Mouse (Mus musculus) cerebellum, adult (tissue): ENCODE data around the gene Fam206a.

Source experiments
- ATAC-seq: cut with Nextera tagmentation; 2 replicates; pipeline ENCODE4 v1.9.2; 2017; ENCODE audit warnings: mild to moderate bottlenecking, moderate library complexity, mixed read lengths; ENCODE audit not compliant: insufficient number of reproducible peaks, low FRiP score, low TSS enrichment

Gene Fam206a

DNA sequence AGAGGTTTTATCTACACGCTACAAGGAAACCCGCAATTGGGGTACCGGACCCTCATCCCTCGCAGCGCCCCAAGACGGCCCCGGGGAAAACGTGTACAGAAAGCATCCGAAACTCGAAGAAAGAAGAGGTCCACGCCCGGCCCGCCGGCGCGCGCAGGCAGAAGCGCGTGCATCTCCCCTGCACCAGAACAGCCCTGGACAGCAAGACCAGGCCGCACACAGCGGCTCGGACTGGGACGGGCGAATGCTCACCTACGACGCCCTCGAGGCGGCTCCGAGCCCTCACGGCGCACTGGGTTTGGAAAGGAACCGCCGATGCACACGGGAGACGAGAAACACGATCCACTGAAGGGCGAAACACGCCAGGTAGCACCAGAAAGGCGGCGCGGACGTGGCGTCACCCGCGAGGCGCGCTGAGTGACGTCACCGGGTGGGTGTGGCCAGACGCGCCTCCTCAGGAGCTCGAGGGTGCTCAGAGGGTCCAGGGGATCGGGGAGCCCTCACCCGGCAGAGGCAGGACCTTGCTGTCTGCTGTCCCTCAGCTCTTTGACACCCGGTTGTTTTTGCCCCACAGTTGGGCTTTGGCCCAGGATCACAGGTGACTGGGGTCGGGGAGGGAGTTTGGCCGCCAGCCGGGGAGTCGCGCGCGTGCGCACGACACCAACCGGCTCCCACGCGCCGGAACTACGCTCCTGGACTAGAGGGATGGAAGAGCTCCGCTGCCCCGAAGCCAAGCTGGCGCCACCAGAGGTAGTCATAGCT is at the start of gene Fam206a, which contains the start of gene Elp1:
Fam206a (plus strand) TSS at position 439 of the 762 bp plus-strand sequence.
Elp1 (minus strand) TSS at position 425 of the 762 bp plus-strand sequence.
- peak; percentile 91 for ATAC-seq

GRCm38 (mm10) chr4:56756021-56756420 is 46.1 kb upstream of the Fam206a start:
- no peak for ATAC-seq

DNA sequence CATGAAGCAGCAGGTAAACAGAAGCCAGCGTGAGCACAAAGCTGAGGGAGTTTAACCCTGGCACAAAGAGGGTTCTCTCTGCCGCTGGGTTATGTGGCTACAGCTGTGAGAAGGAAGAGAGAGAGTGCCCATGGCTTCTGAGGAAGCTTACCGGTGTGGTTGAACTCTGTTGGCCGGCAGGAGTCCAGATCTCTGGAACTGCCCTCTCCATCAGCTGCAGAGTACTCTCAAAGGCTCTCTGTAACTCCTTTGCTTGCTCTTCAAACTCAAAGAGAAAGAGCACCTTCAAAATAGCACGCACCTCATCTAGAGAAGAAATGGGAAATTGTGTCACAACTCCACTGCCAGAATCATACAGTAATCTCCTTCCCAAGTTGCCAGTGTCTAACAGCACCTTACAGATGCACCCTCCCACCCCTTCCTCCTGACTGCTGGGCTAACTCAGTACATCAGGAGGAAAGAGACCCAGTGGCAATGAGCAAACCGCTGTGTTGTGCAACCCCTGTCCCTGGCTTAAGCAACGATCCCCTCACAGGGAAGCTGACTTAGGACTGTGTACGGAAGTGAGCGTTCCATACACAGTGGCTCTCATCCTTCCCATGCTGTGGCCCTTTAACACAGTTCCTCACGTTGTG is 45.1 kb upstream of the Fam206a start:
- ATAC-seq: no peak

DNA sequence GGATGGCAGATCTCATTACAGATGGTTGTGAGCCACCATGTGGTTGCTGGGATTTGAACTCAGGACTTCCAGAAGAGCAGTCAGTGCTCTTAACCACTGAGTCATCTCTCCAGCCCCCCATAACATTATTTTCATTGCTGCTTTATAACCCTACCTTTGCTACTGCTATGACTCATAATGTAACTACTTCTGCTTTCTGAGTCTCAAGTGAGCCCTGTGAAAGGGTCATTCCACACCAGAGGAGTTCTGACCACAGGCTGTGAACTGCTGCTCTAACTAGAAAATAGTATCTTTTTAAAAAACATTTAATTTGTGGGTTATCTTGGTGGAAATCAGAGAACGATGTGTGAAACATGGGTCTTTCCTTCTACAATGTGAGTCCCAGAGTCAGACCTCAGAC is 44.5 kb upstream of the Fam206a start:
- no peak for ATAC-seq

DNA sequence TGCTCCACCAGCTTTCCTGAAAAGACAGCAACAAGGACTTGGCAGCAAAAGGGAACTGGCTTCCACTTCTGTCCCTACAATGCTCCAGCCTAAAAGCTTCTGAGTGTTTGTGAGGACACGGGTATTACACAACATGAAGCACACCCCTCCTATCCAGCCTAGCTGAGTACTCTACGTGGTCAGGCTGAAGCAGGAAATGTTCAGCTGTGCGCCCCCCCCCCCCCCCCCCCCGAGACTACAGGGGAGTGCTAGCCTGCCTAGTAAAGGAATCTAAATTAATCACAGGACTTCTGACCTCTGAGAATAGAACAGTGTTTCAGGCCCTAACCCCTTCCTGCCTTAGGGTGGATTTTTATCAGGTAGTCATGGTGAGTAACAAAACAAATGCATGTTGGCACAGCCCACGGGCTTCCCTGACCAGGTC is 34.3 kb upstream of the Fam206a start:
- no peak for ATAC-seq

- ATAC-seq: no peak
Measured at GRCm38 (mm10) chr4:56768913-56769312, 33.2 kb upstream of the Fam206a start.

DNA sequence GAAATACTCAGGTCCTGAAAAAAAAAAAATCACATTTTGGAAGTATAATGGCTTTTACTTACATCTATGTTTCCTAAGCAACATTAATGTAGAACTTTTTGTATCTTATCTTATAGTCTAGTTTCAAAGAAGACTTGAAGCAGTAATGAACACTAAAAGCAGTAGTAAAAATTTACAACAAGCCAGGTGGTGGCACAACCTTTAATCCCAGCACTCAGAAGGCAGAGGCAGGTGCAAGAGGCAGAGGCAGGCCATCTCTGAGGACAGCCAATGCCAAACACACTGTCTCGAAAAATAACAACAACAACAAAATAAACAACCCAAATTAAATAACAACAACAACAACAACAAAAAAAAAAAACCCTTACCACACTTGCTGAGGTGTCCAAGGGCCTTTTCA is 31.1 kb upstream of the Fam206a start:
- ATAC-seq: no peak

- ATAC-seq: no peak
Measured at GRCm38 (mm10) chr4:56791373-56791772, 10.8 kb upstream of the Fam206a start.

GRCm38 (mm10) chr4:56802669-56803150 is 565 bp downstream of the Fam206a start:
- no peak for ATAC-seq

- ATAC-seq: no peak
Measured at GRCm38 (mm10) chr4:56809050-56809449, 6.9 kb downstream of the Fam206a start.

GRCm38 (mm10) chr4:56811642-56812041 is 9.5 kb downstream of the Fam206a start:
- ATAC-seq: no peak

DNA sequence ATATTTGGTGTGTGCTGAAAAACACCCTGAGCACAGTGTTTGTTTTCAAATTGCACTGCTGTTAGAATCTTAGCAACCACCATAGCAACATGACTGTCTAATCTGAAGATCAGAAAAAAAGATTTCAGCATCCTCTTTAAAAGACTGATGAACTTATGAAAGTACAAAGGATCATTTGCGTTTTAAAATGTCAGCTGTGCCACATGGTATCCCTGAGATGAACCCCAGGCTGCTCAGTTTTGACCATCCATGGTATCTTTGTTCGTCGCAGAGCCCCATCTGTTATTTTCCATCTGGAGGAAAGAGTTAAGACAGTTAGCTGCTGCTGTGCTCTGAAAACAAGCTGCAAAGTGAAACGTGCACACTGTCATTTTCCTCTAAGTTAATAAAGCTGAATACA is 10.0 kb downstream of the Fam206a start:
- ATAC-seq: no peak

DNA sequence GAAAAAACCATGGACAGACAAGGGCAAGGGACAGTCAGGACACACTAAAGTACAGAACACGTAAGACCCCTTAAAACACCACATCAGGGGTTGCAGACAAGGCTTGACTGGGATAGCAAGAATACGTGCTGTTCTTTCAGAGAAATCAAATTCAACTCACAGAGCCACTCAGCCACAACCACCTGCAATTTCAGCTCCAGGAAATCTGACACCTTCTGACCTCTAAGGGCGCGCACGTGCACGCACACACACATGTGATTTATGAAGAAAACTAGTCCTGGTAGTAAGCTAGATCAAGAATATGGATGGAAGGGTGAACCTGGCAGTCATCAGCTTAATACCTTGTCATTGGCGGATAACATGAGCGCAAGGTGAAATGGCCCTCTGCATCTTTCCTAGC is 13.0 kb downstream of the Fam206a start:
- no peak for ATAC-seq

DNA sequence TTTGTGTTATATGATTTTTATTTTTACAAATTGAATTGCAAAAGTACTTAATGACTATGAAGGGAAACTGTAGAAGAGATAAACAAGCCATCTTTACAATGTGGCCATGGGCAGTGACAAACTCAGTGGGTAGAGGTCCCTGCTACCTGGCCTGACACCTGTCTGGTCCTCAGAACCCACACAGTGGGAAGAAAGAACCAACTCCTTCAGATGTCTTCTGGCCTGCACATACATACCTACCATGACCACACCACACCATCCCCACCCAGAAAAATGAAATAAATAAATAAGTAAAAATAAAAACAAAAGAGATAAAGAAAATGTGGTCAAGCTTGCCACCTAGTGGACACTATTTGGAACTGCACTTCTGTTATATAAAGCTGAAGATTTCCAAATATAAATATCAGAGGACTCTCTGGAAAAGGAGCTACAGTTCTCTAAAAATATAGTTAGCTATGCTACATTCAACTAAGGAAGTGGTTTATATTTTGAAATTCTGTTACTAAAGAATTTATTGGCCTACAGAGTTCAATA is 17.9 kb downstream of the Fam206a start:
- peak; percentile 62; the same call in 1 of the 2 replicates for ATAC-seq

- ATAC-seq: no peak
Measured at GRCm38 (mm10) chr4:56824231-56824630, 22.1 kb downstream of the Fam206a start.

DNA sequence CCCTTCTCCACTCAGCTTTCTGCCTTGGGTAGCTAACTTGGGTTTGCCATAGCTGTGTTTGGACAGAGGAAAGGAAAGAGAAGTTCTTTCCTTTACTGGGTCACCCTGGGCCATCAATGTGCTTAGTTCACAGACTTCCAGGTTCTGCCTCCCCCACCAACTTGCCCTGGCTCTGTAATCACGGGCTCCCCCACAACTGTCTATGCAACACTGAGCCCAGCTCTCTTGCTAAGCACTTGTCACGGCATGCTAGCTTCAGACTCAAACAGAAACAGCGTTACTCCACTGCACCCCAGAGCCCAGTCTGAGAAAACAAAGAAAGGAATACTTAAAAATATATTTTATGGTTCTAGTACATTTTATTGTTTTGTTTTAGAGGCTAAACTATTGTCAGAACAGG is 26.8 kb downstream of the Fam206a start:
- ATAC-seq: no peak

DNA sequence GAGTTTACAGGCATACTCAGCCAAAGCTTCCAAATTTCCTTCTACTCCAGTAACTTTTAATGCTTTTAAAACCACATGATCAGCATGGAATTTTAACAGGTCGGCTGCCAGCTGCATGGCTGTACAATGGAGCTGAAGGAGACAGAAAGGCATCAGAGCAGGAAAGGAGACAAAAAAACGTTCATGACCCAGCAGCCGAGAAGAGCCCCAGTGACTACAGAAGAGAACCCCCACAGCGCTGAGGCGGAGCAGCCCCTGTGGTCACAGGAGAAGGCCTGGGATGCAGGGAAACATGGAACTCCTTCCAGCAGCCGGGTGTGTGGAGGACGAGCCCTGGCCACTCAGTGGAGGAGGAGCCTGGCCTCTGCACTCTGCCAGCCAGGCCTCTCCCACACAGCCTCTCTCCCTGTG is 27.4 kb downstream of the Fam206a start:
- peak; percentile 40; the same call in 1 of the 2 replicates for ATAC-seq

DNA sequence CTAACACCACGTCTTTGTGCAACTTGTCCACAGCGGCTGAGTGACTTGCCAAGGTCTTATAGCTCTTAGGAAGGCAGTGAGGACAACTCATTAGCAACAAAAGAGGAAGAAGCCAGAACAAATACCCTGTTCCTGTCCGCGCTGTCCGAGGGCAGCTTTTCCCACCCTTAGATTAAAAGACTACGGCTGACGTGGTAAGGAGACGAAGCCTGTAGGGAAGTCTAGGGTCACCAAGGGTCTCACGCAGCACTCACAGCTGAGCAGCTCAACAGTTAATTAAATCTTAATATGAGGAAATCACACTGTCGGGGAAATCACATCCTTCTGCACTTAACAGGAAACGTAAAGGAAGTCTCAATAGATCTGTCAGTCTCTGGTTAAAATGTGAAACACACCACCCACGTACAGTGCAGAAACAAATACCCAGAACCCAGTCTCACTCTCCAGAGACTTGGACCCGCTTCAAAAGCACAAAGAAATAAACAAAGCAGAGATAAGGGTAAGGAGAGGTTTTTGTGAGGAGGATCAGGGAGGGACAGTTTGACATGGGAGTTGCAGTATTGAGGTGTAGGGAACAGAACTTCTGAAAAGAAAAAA is 29.0 kb downstream of the Fam206a start:
- ATAC-seq: no peak

DNA sequence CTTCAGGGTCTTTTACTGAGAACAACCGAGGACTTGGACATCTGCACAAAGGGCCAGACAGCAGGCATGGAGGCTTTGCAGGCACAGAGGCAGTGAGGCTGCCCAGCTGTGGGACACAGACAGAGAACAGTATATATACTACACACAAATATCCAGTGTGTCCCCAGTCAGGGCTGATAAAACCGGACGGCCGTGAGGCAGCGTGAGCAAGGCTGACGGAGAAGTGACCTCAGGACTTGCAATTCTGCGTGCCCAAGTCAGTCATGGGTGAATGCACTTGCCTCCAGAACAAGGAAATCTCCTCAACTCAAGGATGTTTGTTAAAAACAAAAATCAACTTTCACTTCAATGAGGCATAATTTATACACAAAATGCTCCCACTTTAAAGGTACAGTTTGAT is 29.9 kb downstream of the Fam206a start:
- ATAC-seq: no peak

- no peak for ATAC-seq
Measured at GRCm38 (mm10) chr4:56837661-56838060, 35.5 kb downstream of the Fam206a start.

DNA sequence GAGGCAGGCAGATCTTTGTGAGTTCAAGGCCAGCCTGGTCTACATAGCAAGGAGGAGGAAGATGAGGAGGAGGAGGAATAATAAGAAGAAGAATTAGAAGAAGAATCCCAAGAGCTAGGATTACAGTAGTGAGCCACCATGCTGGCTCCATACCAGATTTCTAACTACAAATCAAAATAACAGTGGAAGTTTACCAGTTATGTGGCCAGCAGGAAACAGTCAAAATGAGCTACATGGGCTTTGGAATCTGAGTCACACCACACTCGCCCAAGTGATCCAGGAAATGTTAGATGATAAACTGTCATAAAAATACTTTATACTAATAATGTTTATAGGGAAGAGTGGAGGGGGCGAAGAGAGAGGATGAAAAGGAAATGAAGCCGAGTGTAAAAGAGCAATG is 38.2 kb downstream of the Fam206a start:
- ATAC-seq: no peak
